Mouse (Mus musculus) spleen, postnatal 4 days (tissue): ENCODE measurements at regions not wholly inside any gene's neighbourhood (a gene's known extent, or its start where the extent isn't known, plus 50 kb on each side); places are given as distances from the start of the nearest gene placed in this dataset.

ENCODE experiments used
- DNase-seq, 2 experiments: peaks; one replicate each; pipeline ENCODE4 v3.0.0; 2022; ENCODE audit warnings: low spot score in 2 of 2

GRCm38 (mm10) chr8:128223522-128223921 lies 134.9 kb upstream of the Nrp1 start:
- DNase-seq = no peak

- no peak for DNase-seq
Observed at GRCm38 (mm10) chr8:128225123-128225522, 133.3 kb upstream of the Nrp1 start.

GRCm38 (mm10) chr8:128235071-128235470 lies 123.3 kb upstream of the Nrp1 start:
- no peak for DNase-seq

- DNase-seq = no peak
Observed at GRCm38 (mm10) chr8:128235527-128235926, 122.9 kb upstream of the Nrp1 start.

GRCm38 (mm10) chr8:128236097-128236496 lies 122.3 kb upstream of the Nrp1 start:
- DNase-seq = no peak

- no peak for DNase-seq
Observed at GRCm38 (mm10) chr8:128238948-128239347, 119.5 kb upstream of the Nrp1 start.

- DNase-seq = no peak
Observed at GRCm38 (mm10) chr8:128239783-128240182, 118.6 kb upstream of the Nrp1 start.

- DNase-seq = no peak
Observed at GRCm38 (mm10) chr8:128241200-128241599, 117.2 kb upstream of the Nrp1 start.

- no peak for DNase-seq
Observed at GRCm38 (mm10) chr8:128242465-128243251, 115.7 kb upstream of the Nrp1 start.

- DNase-seq = no peak
Observed at GRCm38 (mm10) chr8:128251723-128252122, 106.7 kb upstream of the Nrp1 start.

GRCm38 (mm10) chr8:128260836-128261235 lies 97.6 kb upstream of the Nrp1 start:
- no peak for DNase-seq

GRCm38 (mm10) chr8:128261367-128261766 lies 97.0 kb upstream of the Nrp1 start:
- no peak for DNase-seq

- DNase-seq = no peak
Observed at GRCm38 (mm10) chr8:128263251-128263947, 95.0 kb upstream of the Nrp1 start.

- no peak for DNase-seq
Observed at GRCm38 (mm10) chr8:128267261-128267660, 91.1 kb upstream of the Nrp1 start.

- DNase-seq = no peak
Observed at GRCm38 (mm10) chr8:128268010-128268409, 90.4 kb upstream of the Nrp1 start.

GRCm38 (mm10) chr8:128269546-128269945 lies 88.9 kb upstream of the Nrp1 start:
- DNase-seq = no peak

- DNase-seq = no peak
Observed at GRCm38 (mm10) chr8:128272866-128273344, 85.5 kb upstream of the Nrp1 start.

- DNase-seq = no peak
Observed at GRCm38 (mm10) chr8:128276475-128276874, 81.9 kb upstream of the Nrp1 start.

GRCm38 (mm10) chr8:128282802-128283201 lies 75.6 kb upstream of the Nrp1 start:
- no peak for DNase-seq

GRCm38 (mm10) chr8:128283365-128283764 lies 75.0 kb upstream of the Nrp1 start:
- no peak for DNase-seq

GRCm38 (mm10) chr8:128284816-128285215 lies 73.6 kb upstream of the Nrp1 start:
- DNase-seq = no peak

- no peak for DNase-seq
Observed at GRCm38 (mm10) chr8:128290076-128290475, 68.3 kb upstream of the Nrp1 start.

- DNase-seq = no peak
Observed at GRCm38 (mm10) chr8:128292394-128292793, 66.0 kb upstream of the Nrp1 start.
